Mouse (Mus musculus) neural tube, embryonic 15.5 days (tissue): Measurements from ENCODE around the gene Scyl1. TPM values are rescaled to one million over a fixed set of nuclear protein-coding genes. Genes with fewer than 3 reads are reported as not detected.

Experiments
- ATAC-seq: fragments of 200-750 bp; cut with Nextera tagmentation; 2 replicates; pipeline ENCODE4 v1.8.0; 2017; ENCODE audit warnings: mild to moderate bottlenecking, moderate TSS enrichment, moderate library complexity; ENCODE audit not compliant: low FRiP score
- H3K27ac ChIP-seq: fragments of 300-500 bp; sonication (generic); replicated peaks from 2 replicates; pipeline ENCODE4 v1.5.1; 2015; ENCODE audit warnings: mild to moderate bottlenecking, inconsistent platforms
- H3K27me3 ChIP-seq: fragments of 300-500 bp; sonication (generic); replicated peaks from 2 replicates; pipeline ENCODE4 v1.6.1; 2015; ENCODE audit warnings: inconsistent platforms
- H3K36me3 ChIP-seq: fragments of 300-500 bp; sonication (generic); 2 replicates; pipeline ENCODE4 v1.6.1; 2015; ENCODE audit warnings: inconsistent platforms
- H3K4me1 ChIP-seq: fragments of 300-500 bp; sonication (generic); 2 replicates; pipeline ENCODE4 v1.6.1; 2015; ENCODE audit warnings: inconsistent platforms
- H3K4me2 ChIP-seq: fragments of 300-500 bp; sonication (generic); 2 replicates; pipeline ENCODE4 v1.6.1; 2015; ENCODE audit warnings: inconsistent platforms, mild to moderate bottlenecking, moderate library complexity
- H3K4me3 ChIP-seq: fragments of 300-500 bp; sonication (generic); replicated peaks from 2 replicates; pipeline ENCODE4 v1.5.1; 2015; ENCODE audit warnings: mild to moderate bottlenecking, inconsistent platforms
- H3K9ac ChIP-seq: fragments of 300-500 bp; sonication (generic); replicated peaks from 2 replicates; pipeline ENCODE4 v1.6.1; 2015; ENCODE audit warnings: mild to moderate bottlenecking, inconsistent platforms
- H3K9me3 ChIP-seq: fragments of 300-500 bp; sonication (generic); replicated peaks from 2 replicates; pipeline ENCODE4 v1.6.1; 2016; ENCODE audit warnings: inconsistent platforms
- WGBS: fragments of 180-500 bp; shearing (Covaris S2); methylation state at CpG from one replicate; pipeline ENCODE4 v1.1.7; 2015; ENCODE audit warnings: mixed read lengths; 5-methylcytosine and 5-hydroxymethylcytosine counted together
- polyA plus RNA-seq: library from polyadenylated mRNA; unstranded; fragments of >200 nt; fragmentation: Nextera tagmentation; extraction: Ambion mirVana; gene quantifications from 2 replicates; pipeline ENCODE4 v1.2.1, GENCODE M21; 2015

Gene Scyl1
- polyA plus RNA-seq, 1 experiment from 2014 or later, result 83.1 TPM

- peaks cover 55% of the 10 kb centered on the region for H3K36me3 ChIP-seq
- H3K27ac ChIP-seq, result no peak overlapping the region
- ATAC-seq, result no peak
These were observed 48.3 kb downstream of the Scyl1 start for GRCm38 (mm10) chr19:5722848-5723425.

DNA sequence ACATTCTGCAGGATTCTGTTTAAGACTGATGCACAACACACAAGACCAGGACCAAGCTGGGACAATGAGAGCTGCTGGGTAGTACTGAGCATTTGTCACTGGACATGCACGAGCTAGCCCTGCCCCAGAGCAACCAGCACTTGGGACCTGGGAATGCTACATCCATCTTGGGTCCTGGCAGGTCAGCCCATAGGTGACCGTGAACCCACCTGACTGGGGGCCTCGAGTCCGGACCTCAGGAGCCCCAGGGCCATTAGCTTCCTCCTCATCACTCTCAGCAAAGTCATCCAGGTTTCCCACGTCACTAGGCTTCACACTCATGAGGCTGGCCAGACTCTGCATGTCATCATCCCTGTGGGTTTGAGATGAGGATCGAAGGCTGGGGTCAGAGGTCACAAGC, 50.0 kb downstream of the Scyl1 start:
- no peak overlapping the region for H3K9ac ChIP-seq
- no peak overlapping the region for H3K4me3 ChIP-seq
- peaks cover 30% of the 10 kb centered on the region for H3K4me1 ChIP-seq
- WGBS, result 93% methylated on average over 6 of the region's 6 CpGs
- no peak overlapping the region for H3K4me2 ChIP-seq
- no peaks in the 10 kb centered on the region for H3K9me3 ChIP-seq
- H3K36me3 ChIP-seq, result peaks cover 55% of the 10 kb centered on the region
- ATAC-seq, result no peak
- H3K27me3 ChIP-seq, result no peaks in the 10 kb centered on the region
- no peak overlapping the region for H3K27ac ChIP-seq

More at GRCm38 (mm10) chr19:5722848-5723425, 48.3 kb downstream of the Scyl1 start:
- 90% methylated on average over 7 of the region's 7 CpGs for WGBS
- no peaks in the 10 kb centered on the region for H3K9me3 ChIP-seq
- H3K4me2 ChIP-seq, result no peak overlapping the region
- H3K9ac ChIP-seq, result no peak overlapping the region
- no peaks in the 10 kb centered on the region for H3K27me3 ChIP-seq
- H3K4me3 ChIP-seq, result no peak overlapping the region
- H3K4me1 ChIP-seq, result peaks cover 40% of the 10 kb centered on the region

DNA sequence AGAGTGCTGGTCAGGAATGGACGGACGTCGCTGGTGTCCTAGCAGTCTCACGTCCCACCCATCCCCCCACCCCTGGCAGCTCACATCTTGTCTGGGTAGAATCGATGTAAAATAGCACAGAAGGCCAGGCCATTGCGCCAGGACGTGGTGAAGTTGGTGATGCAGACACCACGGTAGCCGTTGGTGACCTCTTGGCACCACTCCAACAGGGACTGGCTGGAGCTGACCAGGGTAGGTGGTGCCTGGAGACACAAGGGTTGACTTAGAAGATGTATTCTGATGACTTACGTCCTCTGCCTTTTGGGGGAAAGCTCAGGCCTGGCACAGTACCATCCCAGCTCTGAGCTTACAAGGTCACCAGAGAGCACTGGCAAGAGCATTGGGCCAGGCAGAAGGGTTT, 54.3 kb downstream of the Scyl1 start:
- Histone ChIP-seq H3K4me2 (no peak overlapping the region), H3K36me3 (peaks cover 53% of the 10 kb centered on the region), H3K4me1 (peaks cover 30% of the 10 kb centered on the region), H3K9me3 (no peaks in the 10 kb centered on the region), H3K27me3 (no peaks in the 10 kb centered on the region), H3K4me3 (no peak overlapping the region), H3K9ac (no peak overlapping the region), H3K27ac (no peak overlapping the region)
- ATAC-seq, result 0 out of 2 replicates have a peak, but pooled peaks have one; percentile 10
- 62% methylated on average over 10 of the region's 10 CpGs for WGBS

- no peaks in the 10 kb centered on the region for H3K27me3 ChIP-seq
- H3K4me1 ChIP-seq, result peaks cover 33% of the 10 kb centered on the region
- H3K4me2 ChIP-seq, result peak overlapping the region; percentile 48
- 19% methylated on average over 43 of the region's 43 CpGs for WGBS
- H3K4me3 ChIP-seq, result peak overlapping the region; percentile 28
- H3K27ac ChIP-seq, result 0 out of 2 replicates have a peak overlapping the region, but pooled peaks have one; percentile 41
- H3K9ac ChIP-seq, result peak overlapping the region; percentile 11; the same call in 1 of the 2 replicates
- ATAC-seq, result peak; percentile 58; the same call in 1 of the 2 replicates
- no peaks in the 10 kb centered on the region for H3K9me3 ChIP-seq
- H3K36me3 ChIP-seq, result peaks cover 45% of the 10 kb centered on the region
These were observed 55.2 kb downstream of the Scyl1 start for GRCm38 (mm10) chr19:5715793-5716688.

DNA sequence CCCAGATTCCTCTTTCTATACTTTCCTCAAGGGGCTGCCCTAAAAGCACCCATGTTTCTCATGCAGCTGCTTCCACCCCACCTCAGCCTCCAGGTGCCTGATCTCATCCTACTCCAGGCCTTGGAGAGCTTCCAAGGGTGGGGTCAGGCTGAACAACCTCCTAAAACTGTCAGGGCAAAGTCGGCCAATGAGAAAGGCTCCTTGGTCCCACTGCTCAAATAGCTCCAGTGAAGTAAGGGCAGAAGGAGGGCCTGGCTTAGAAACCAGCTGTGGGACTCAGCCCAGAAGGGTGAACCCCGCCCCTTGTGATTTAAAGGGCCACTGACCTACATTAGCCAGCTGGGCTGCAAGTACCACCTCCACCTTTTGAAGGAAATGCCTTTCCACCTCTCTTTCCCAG, 57.5 kb downstream of the Scyl1 start:
- 6% methylated on average over 2 of the region's 2 CpGs for WGBS
- ATAC-seq, result no peak
- Histone ChIP-seq H3K36me3 (peaks cover 43% of the 10 kb centered on the region), H3K9ac (peak overlapping the region; percentile 20; the same call in 1 of the 2 replicates), H3K4me2 (peak overlapping the region; percentile 34), H3K9me3 (no peaks in the 10 kb centered on the region), H3K4me1 (peaks cover 33% of the 10 kb centered on the region), H3K4me3 (no peak overlapping the region; the same call in 1 of the 2 replicates), H3K27ac (no peak overlapping the region), H3K27me3 (no peaks in the 10 kb centered on the region)

DNA sequence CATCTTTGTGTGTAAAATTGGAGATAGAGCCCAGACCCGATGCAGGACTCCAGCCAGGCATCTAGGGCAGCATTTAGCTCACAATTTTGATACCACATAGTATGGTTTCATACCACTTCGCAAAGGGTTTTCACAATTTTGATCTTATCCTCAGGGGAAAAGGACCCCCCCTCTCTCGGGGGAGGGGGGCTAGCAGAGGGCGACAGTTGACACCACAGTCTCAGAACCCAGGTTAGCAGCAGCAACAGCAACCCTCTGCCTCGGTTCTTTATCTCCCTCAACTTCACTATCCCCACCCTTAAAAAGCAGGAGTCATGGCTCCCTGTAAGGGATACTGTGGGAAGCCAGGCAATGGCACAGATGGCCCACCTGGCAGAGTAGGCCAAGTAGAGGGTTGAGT, 58.0 kb downstream of the Scyl1 start:
- 87% methylated on average over 5 of the region's 5 CpGs for WGBS
- Histone ChIP-seq H3K36me3 (peaks cover 44% of the 10 kb centered on the region), H3K4me1 (peaks cover 33% of the 10 kb centered on the region), H3K4me2 (peak overlapping the region; percentile 34; the same call in 1 of the 2 replicates), H3K9me3 (no peaks in the 10 kb centered on the region), H3K27me3 (no peaks in the 10 kb centered on the region), H3K4me3 (no peak overlapping the region), H3K27ac (0 out of 2 replicates have a peak overlapping the region, but pooled peaks have one; percentile 18), H3K9ac (no peak overlapping the region)
- no peak for ATAC-seq

DNA sequence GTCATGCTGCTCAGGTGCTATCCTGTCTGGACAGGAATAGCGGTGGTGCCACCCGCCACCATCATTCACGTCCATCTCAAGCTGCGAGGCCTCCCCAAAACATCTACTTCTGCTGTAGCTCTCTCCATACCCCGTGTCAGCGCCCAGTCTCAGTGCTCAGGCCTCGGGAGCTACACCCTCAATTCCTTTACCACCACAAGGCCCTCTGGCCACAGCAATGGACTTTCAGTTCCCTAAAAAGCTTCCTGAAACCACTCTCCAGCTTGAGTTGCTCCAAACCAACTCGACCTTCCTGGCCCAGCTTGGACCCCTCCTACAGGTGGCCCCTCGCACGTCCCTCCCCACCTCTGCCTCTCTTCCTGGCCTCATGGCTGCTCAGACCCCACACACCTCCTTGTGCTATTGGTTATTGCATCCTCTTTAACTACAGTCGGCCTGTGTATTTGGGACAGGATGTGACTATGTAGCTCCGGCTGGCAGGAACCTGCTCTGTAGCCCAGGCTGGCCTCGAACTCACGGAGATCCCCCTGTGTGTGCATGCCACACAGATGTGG, 59.2 kb downstream of the Scyl1 start:
- 90% methylated on average over 14 of the region's 14 CpGs for WGBS
- H3K27me3 ChIP-seq, result no peaks in the 10 kb centered on the region
- H3K9ac ChIP-seq, result no peak overlapping the region
- ATAC-seq, result no peak
- peaks cover 55% of the 10 kb centered on the region for H3K36me3 ChIP-seq
- no peaks in the 10 kb centered on the region for H3K9me3 ChIP-seq
- no peak overlapping the region for H3K4me2 ChIP-seq
- H3K4me3 ChIP-seq, result no peak overlapping the region
- H3K27ac ChIP-seq, result no peak overlapping the region
- peaks cover 32% of the 10 kb centered on the region for H3K4me1 ChIP-seq

DNA sequence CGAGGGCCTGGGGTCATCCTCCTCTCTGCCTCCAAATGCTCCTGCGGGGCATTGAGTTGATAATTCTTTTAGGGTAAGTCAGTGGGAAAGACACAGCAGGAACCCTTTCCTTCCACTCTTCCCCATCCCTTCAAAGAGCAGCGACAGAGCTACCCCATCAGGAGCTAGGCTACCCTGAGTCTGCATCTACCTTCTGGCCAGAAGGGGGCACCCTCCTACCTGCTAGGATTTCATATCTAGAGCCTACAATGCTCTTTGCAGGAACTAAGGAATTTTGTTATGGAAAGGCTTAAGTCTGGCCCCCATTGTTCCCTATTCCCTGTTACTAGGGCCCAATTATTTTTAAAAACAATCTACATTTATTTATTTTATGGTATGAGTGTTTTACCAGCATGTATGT, 60.0 kb downstream of the Scyl1 start:
- no peak overlapping the region for H3K4me2 ChIP-seq
- no peaks in the 10 kb centered on the region for H3K9me3 ChIP-seq
- peaks cover 26% of the 10 kb centered on the region for H3K4me1 ChIP-seq
- H3K27me3 ChIP-seq, result no peaks in the 10 kb centered on the region
- ATAC-seq, result no peak
- no peak overlapping the region for H3K9ac ChIP-seq
- 4% methylated on average over 3 of the region's 3 CpGs for WGBS
- H3K27ac ChIP-seq, result no peak overlapping the region
- no peak overlapping the region for H3K4me3 ChIP-seq
- H3K36me3 ChIP-seq, result peaks cover 58% of the 10 kb centered on the region

DNA sequence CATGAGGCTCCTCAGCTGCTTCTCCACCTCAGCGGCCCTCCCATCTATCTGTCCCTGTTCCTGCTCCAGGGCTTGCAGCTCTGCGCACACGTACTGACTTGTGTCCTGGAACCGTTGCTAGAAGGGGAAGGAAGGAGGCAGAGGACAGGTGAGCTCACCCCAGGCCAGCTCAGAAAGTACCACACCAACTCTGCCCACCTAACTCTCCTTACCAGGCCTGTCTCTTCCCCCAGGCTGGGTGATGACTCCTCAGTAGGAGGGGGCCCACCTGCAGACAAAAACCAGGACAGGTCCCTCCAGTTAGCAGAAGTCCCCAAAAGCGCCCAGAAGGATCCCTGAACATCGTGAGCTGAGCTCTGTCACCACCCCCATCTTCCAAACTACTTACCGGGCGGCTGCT, 60.6 kb downstream of the Scyl1 start:
- peaks cover 23% of the 10 kb centered on the region for H3K4me1 ChIP-seq
- 81% methylated on average over 8 of the region's 8 CpGs for WGBS

DNA sequence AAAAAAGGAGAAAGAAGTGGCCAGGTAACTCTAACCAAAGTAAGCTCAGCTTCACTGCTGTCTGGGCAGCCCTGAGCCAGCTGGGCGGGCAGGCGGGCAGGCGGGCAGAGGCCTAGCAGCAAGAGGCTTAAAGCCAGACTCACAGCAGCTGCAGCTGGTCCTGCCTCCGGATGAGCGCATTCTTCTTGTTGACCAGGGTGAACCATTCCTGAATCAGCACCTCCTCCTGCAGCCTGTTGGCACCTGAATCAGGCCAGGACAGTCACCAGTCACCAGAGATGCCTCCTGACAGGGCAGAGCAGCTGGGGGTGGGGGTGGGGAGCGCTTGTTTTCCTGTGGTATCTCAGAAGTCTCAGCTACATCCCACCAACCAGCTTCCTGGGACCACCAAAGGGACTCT, 61.2 kb downstream of the Scyl1 start:
- no peak overlapping the region for H3K27ac ChIP-seq
- WGBS, result 92% methylated on average over 6 of the region's 6 CpGs
- H3K27me3 ChIP-seq, result no peaks in the 10 kb centered on the region
- H3K4me1 ChIP-seq, result peaks cover 22% of the 10 kb centered on the region
- no peak overlapping the region for H3K9ac ChIP-seq
- no peaks in the 10 kb centered on the region for H3K9me3 ChIP-seq
- H3K4me2 ChIP-seq, result no peak overlapping the region
- no peak for ATAC-seq
- H3K36me3 ChIP-seq, result peaks cover 51% of the 10 kb centered on the region
- no peak overlapping the region for H3K4me3 ChIP-seq

More for the DNA sequence above, 60.6 kb downstream of the Scyl1 start:
- Histone ChIP-seq H3K4me2 (no peak overlapping the region), H3K36me3 (peaks cover 56% of the 10 kb centered on the region), H3K27me3 (no peaks in the 10 kb centered on the region), H3K27ac (no peak overlapping the region), H3K9me3 (no peaks in the 10 kb centered on the region), H3K9ac (no peak overlapping the region), H3K4me3 (no peak overlapping the region)
- ATAC-seq, result no peak
